Mouse (Mus musculus): Measurements from ENCODE around the gene Abhd15. TPM values are rescaled to one million over a fixed set of nuclear protein-coding genes. Genes with fewer than 3 reads are reported as not detected.

The Abhd15 gene
- total RNA-seq, 2 experiments from 2014 or later, result 0.50 to 0.54 TPM

- intact Hi-C loops (cut with DNase I), result no loop called here
- peak; percentile 93 for DNase-seq
Observed at GRCm38 (mm10) chr11:77492911-77493332, 22.0 kb upstream of the Abhd15 start.

GRCm38 (mm10) chr11:77493512-77494343 is 21.2 kb upstream of the Abhd15 start, which contains the start of gene Git1:
Git1 (plus strand) TSS chr11:77493562.
- intact Hi-C loops (cut with DNase I), result no loop called here

GRCm38 (mm10) chr11:77494344-77494676 is 20.6 kb upstream of the Abhd15 start:
- intact Hi-C loops (cut with DNase I), result no loop called here
- DNase-seq, result no peak

More at GRCm38 (mm10) chr11:77493512-77494343, 21.2 kb upstream of the Abhd15 start, which contains the start of gene Git1:
- DNase-seq, result peak; percentile 45

GRCm38 (mm10) chr11:77494782-77495181 is 20.1 kb upstream of the Abhd15 start:
- intact Hi-C loops (cut with DNase I), result no loop called here

GRCm38 (mm10) chr11:77495507-77495906 is 19.4 kb upstream of the Abhd15 start:
- intact Hi-C loops (cut with DNase I), result no loop called here
- DNase-seq, result no peak

More at GRCm38 (mm10) chr11:77494782-77495181, 20.1 kb upstream of the Abhd15 start:
- no peak for DNase-seq

- peak; percentile 50 for DNase-seq
- intact Hi-C loops (cut with DNase I), result no loop called here
Observed at GRCm38 (mm10) chr11:77497341-77497756, 17.6 kb upstream of the Abhd15 start.

- no peak for DNase-seq
- intact Hi-C loops (cut with DNase I), result no loop called here
Observed at GRCm38 (mm10) chr11:77497851-77498250, 17.1 kb upstream of the Abhd15 start.

- intact Hi-C loops (cut with DNase I), result no loop called here
Observed at GRCm38 (mm10) chr11:77498261-77499139, 16.4 kb upstream of the Abhd15 start.

GRCm38 (mm10) chr11:77499354-77499753 is 15.6 kb upstream of the Abhd15 start:
- intact Hi-C loops (cut with DNase I), result no loop called here
- DNase-seq, result peak; percentile 80

More at GRCm38 (mm10) chr11:77498261-77499139, 16.4 kb upstream of the Abhd15 start:
- no peak for DNase-seq

- intact Hi-C loops (cut with DNase I), result no loop called here
- no peak for DNase-seq
Observed at GRCm38 (mm10) chr11:77500361-77501325, 14.3 kb upstream of the Abhd15 start.

- intact Hi-C loops (cut with DNase I), result no loop called here
- peak; percentile 85 for DNase-seq
Observed at GRCm38 (mm10) chr11:77501392-77501791, 13.5 kb upstream of the Abhd15 start.

GRCm38 (mm10) chr11:77501971-77502370 is 12.9 kb upstream of the Abhd15 start:
- intact Hi-C loops (cut with DNase I), result no loop called here
- DNase-seq, result no peak

GRCm38 (mm10) chr11:77502481-77502880 is 12.4 kb upstream of the Abhd15 start:
- intact Hi-C loops (cut with DNase I), result no loop called here
- DNase-seq, result no peak

GRCm38 (mm10) chr11:77503511-77503910 is 11.4 kb upstream of the Abhd15 start:
- DNase-seq, result no peak
- intact Hi-C loops (cut with DNase I), result no loop called here

- no peak for DNase-seq
- intact Hi-C loops (cut with DNase I), result no loop called here
Observed at GRCm38 (mm10) chr11:77504377-77504776, 10.5 kb upstream of the Abhd15 start.

GRCm38 (mm10) chr11:77505291-77505980 is 9.5 kb upstream of the Abhd15 start:
- intact Hi-C loops (cut with DNase I), result no loop called here
- DNase-seq, result no peak

- DNase-seq, result no peak
- intact Hi-C loops (cut with DNase I), result no loop called here
Observed at GRCm38 (mm10) chr11:77506273-77506672, 8.6 kb upstream of the Abhd15 start.

GRCm38 (mm10) chr11:77506941-77507340 is 8.0 kb upstream of the Abhd15 start:
- no peak for DNase-seq
- intact Hi-C loops (cut with DNase I), result no loop called here

- intact Hi-C loops (cut with DNase I), result no loop called here
Observed at GRCm38 (mm10) chr11:77507426-77507825, 7.5 kb upstream of the Abhd15 start.

More at GRCm38 (mm10) chr11:77507426-77507825, 7.5 kb upstream of the Abhd15 start:
- DNase-seq, result no peak

Data from left cerebral cortex, postnatal 4 days (tissue).